Mouse (Mus musculus): ENCODE data around the gene Strc. TPM values are rescaled to one million over a fixed set of nuclear protein-coding genes. Genes with fewer than 3 reads are reported as not detected.

Strc gene
- polyA plus RNA-seq, 1 experiment from 2014 or later: not detected

DNA sequence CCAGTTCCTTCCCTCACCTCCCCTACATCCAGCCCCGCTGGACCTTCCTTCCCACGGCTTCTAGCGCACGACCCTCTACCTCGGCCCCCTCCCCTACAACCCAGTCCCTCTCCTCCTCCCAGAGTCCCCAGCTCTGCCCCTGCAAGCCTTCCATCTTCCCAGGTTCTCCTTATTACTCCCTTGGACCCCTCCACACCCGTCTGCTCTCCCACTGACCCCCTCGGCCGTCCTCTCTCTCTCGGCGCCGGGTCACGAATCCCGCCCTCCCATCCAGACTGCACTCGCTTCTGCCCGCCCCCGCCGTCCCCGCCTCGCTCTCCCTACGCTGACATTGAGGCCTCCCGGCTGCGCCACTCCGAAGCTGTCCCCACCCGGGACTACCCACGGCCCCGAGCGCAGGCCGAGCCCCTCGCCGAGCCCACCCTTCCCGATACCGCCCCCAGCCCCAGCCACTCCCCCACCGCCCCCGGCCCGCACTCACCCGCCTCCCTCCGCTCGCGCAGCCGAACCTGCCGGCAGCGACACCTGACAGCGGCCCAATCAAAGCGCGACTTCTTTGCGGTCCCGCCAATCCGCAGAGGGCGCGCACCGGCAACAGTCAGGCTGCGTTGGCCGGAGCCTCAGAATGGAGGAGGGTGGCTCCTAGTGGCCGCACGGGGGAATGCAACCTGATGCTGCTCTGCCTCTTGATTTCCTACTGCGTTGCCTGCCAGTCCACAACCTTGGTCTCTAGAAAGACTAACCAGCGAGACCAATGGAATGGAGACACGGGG, 32.0 kb downstream of the Strc start, which contains the start of gene Ppip5k1:
Gene Ppip5k1 (minus strand): TSS at position 577 of the 773 bp plus-strand sequence.
- Histone ChIP-seq H3K9me3 (replicated peaks) (no peaks in the 10 kb centered on the region), H3K27me3 (replicated peaks) (peaks cover 29% of the 10 kb centered on the region), H3K4me2 (peak within 1 kb of the TSS; percentile 88), H3K36me3 (no peaks in the 10 kb centered on the region), H3K9ac (peak within 1 kb of the TSS; percentile 85), H3K27ac (ENCODE audit: poor library complexity, severe bottlenecking) (peak within 1 kb of the TSS; percentile 47; the same call in 1 of the 2 replicates), H3K4me3 (peak within 1 kb of the TSS; percentile 86), H3K4me1 (replicated peaks) (peaks cover 23% of the 10 kb centered on the region)
- peak; percentile 96 for ATAC-seq (ENCODE audit: insufficient number of reproducible peaks, low FRiP score)
- under 1% methylated on average over 58 of the region's 58 CpGs for WGBS

GRCm38 (mm10) chr2:121354378-121354777, 32.6 kb downstream of the Strc start:
- Histone ChIP-seq H3K4me2 (peak overlapping the region; percentile 88), H3K4me1 (replicated peaks) (peaks cover 23% of the 10 kb centered on the region), H3K27ac (ENCODE audit: poor library complexity, severe bottlenecking) (peak overlapping the region; percentile 47; the same call in 1 of the 2 replicates), H3K27me3 (replicated peaks) (peaks cover 26% of the 10 kb centered on the region), H3K36me3 (peaks cover 4% of the 10 kb centered on the region; the same call in 1 of the 2 replicates), H3K4me3 (peak overlapping the region; percentile 86), H3K9ac (peak overlapping the region; percentile 85), H3K9me3 (replicated peaks) (no peaks in the 10 kb centered on the region)
- no peak for ATAC-seq (ENCODE audit: insufficient number of reproducible peaks, low FRiP score)
- WGBS: 3% methylated on average over 6 of the region's 6 CpGs

- no peak for ATAC-seq (ENCODE audit: insufficient number of reproducible peaks, low FRiP score)
- H3K27ac ChIP-seq (ENCODE audit: poor library complexity, severe bottlenecking): no peak overlapping the region
- no peak overlapping the region for H3K9ac ChIP-seq
- peaks cover 16% of the 10 kb centered on the region for H3K4me1 ChIP-seq (replicated peaks)
- H3K9me3 ChIP-seq (replicated peaks): no peaks in the 10 kb centered on the region
- H3K36me3 ChIP-seq: peaks cover 13% of the 10 kb centered on the region
- 28% methylated on average over 8 of the region's 8 CpGs for WGBS
- H3K4me2 ChIP-seq: 0 out of 2 replicates have a peak overlapping the region, but pooled peaks have one; percentile 7
- H3K27me3 ChIP-seq (replicated peaks): peaks cover 14% of the 10 kb centered on the region
- H3K4me3 ChIP-seq: no peak overlapping the region
Measured at GRCm38 (mm10) chr2:121353156-121353555, 33.8 kb downstream of the Strc start.

DNA sequence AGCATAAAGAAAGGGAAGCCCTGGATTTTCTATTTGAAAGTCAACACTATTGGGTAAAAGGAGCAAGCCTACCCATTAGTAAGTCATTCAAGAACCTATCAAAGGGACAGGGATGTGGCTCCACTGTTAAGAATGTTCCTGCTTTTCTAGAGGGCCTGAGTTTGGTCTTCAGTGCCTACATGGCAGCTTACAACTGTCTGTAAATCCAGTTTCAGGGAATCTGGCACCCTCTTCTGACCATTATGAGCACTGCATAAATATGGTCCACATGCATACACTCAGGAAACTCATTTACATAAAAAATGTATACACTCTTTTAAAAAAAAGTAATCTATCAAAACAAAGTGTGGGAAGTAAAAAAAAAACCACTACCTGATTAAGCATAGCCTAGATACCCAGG, 47.9 kb downstream of the Strc start:
- ATAC-seq (ENCODE audit: insufficient number of reproducible peaks, low FRiP score): no peak
- H3K27ac ChIP-seq (ENCODE audit: poor library complexity, severe bottlenecking): no peak overlapping the region
- no peak overlapping the region for H3K4me2 ChIP-seq
- no peaks in the 10 kb centered on the region for H3K9me3 ChIP-seq (replicated peaks)
- no peak overlapping the region for H3K4me3 ChIP-seq
- H3K27me3 ChIP-seq (replicated peaks): no peaks in the 10 kb centered on the region
- peaks cover 35% of the 10 kb centered on the region for H3K36me3 ChIP-seq
- no peak overlapping the region for H3K9ac ChIP-seq
- no peaks in the 10 kb centered on the region for H3K4me1 ChIP-seq (replicated peaks)

- no peak for ATAC-seq (ENCODE audit: insufficient number of reproducible peaks, low FRiP score)
- Histone ChIP-seq H3K4me3 (no peak overlapping the region), H3K36me3 (peaks cover 26% of the 10 kb centered on the region), H3K27ac (ENCODE audit: poor library complexity, severe bottlenecking) (no peak overlapping the region), H3K9ac (no peak overlapping the region), H3K27me3 (replicated peaks) (no peaks in the 10 kb centered on the region), H3K4me1 (replicated peaks) (no peaks in the 10 kb centered on the region), H3K9me3 (replicated peaks) (no peaks in the 10 kb centered on the region), H3K4me2 (no peak overlapping the region)
- 85% methylated on average over 2 of the region's 2 CpGs for WGBS
Measured at GRCm38 (mm10) chr2:121329492-121329891, 57.5 kb downstream of the Strc start.

DNA sequence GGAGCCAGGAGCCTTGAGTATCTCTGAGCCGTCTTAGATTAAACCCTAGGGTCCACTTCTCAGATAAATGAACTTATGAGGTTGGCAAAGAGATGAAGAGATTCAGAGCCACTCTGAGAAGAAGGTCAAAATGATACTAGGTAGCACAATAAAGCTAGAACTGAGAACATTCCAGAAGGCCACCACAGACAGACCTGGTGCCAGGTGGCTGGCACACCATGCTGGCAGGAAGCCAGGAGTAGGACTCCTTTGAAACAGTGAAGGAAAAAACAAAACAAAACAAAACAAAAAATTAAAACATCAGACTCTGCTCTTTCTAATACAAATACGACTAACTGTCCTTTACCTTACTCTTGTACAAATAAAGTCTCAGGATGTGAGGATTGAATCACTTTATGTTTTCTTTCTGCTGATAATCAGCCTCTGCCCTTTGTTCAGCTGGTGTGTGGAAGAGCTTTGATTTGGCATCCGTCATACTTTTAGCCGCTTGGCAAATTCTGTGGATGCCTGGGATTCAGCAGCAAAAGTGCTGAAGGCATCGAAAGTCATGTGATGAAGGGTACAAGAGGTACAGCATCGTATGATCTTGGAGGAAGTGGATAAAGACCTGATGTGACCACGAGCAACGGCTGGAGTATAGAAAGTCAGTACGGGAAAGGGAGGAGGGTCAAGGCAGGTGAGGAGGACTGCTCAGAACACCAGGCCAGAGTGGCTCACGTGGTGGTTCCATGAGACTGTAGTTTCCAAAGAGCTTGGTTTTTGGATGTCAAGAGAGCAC, 63.1 kb downstream of the Strc start:
- 67% methylated on average over 10 of the region's 10 CpGs for WGBS
- Histone ChIP-seq H3K4me3 (no peak overlapping the region), H3K27ac (ENCODE audit: poor library complexity, severe bottlenecking) (no peak overlapping the region), H3K36me3 (peaks cover 18% of the 10 kb centered on the region), H3K27me3 (replicated peaks) (no peaks in the 10 kb centered on the region), H3K4me1 (replicated peaks) (no peaks in the 10 kb centered on the region), H3K9me3 (replicated peaks) (no peaks in the 10 kb centered on the region), H3K9ac (no peak overlapping the region), H3K4me2 (no peak overlapping the region)
- no peak for ATAC-seq (ENCODE audit: insufficient number of reproducible peaks, low FRiP score)

DNA sequence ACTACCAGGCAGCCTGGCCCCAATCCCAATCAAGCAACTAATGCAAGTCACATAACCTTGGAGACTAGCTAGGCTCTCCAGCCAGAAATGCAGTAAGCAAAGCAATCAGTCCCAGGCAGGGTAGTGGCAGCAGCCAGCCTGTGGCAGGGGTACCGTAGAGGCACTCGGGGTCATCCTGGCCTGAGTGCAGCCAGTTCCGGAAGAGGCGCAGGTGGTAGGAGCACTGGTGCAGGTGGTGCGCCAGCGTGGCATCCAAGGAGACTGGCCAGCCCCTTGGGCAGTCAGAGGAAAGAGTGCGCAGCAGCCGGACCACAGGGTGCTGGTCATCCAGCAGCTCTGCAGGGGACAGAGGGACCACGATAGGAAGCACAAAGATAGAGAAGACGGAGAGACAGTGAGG, 63.9 kb downstream of the Strc start:
- WGBS: 82% methylated on average over 10 of the region's 10 CpGs
- H3K4me3 ChIP-seq: no peak overlapping the region
- H3K9me3 ChIP-seq (replicated peaks): no peaks in the 10 kb centered on the region
- H3K4me1 ChIP-seq (replicated peaks): no peaks in the 10 kb centered on the region
- H3K27me3 ChIP-seq (replicated peaks): no peaks in the 10 kb centered on the region
- no peak overlapping the region for H3K4me2 ChIP-seq
- H3K36me3 ChIP-seq: peaks cover 18% of the 10 kb centered on the region
- ATAC-seq (ENCODE audit: insufficient number of reproducible peaks, low FRiP score): no peak
- no peak overlapping the region for H3K9ac ChIP-seq
- no peak overlapping the region for H3K27ac ChIP-seq (ENCODE audit: poor library complexity, severe bottlenecking)

DNA sequence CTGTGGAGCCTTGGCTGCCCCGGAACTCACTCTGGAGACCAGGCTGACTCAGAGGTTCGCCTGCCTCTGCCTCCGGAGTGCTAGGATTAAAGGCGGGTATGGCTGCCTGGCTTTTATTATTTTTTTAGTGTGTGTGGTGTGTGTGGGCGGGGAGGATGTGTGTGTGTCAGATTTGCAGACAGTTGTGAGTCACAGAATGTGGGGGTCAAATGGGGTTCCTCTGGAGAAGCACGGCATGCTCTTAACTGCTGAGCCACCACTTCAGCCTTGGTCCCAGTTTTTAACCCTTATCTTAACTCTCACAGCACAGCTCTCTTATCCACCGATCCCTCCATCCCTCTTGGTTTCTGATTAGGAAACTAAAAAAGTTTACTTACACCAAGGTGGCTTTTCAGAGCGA, 70.7 kb downstream of the Strc start:
- Histone ChIP-seq H3K4me3 (no peak overlapping the region), H3K9ac (no peak overlapping the region), H3K36me3 (peaks cover 13% of the 10 kb centered on the region), H3K27ac (ENCODE audit: poor library complexity, severe bottlenecking) (no peak overlapping the region), H3K4me1 (replicated peaks) (no peaks in the 10 kb centered on the region), H3K9me3 (replicated peaks) (no peaks in the 10 kb centered on the region), H3K27me3 (replicated peaks) (no peaks in the 10 kb centered on the region), H3K4me2 (no peak overlapping the region)
- ATAC-seq (ENCODE audit: insufficient number of reproducible peaks, low FRiP score): no peak
- WGBS: 54% methylated on average over 8 of the region's 8 CpGs

Other genes with a start within 250 kb of the Strc start
- 13.5 and 13.7 TPM in 2 replicates for gene Adal, start 246.7 kb downstream of the Strc start, polyA plus RNA-seq (2016; fragmentation: Nextera tagmentation; extraction: Ambion mirVana)
- 15.1 and 17.4 TPM in 2 replicates for gene Lcmt2, start 246.5 kb downstream of the Strc start, polyA plus RNA-seq (2016; fragmentation: Nextera tagmentation; extraction: Ambion mirVana)
- gene Tubgcp4, start 216.5 kb downstream of the Strc start, polyA plus RNA-seq (2016; fragmentation: Nextera tagmentation; extraction: Ambion mirVana): 45.2 and 46.4 TPM in 2 replicates
- 6.8 and 7.9 TPM in 2 replicates for gene Zscan29, start 216.0 kb downstream of the Strc start, polyA plus RNA-seq (2016; fragmentation: Nextera tagmentation; extraction: Ambion mirVana)
- gene Trp53bp1, start 115.8 kb downstream of the Strc start, polyA plus RNA-seq (2016; fragmentation: Nextera tagmentation; extraction: Ambion mirVana): 69.8 and 78.4 TPM in 2 replicates
- gene Map1a, start 97.6 kb downstream of the Strc start, polyA plus RNA-seq (2016; fragmentation: Nextera tagmentation; extraction: Ambion mirVana): 4.7 TPM in 2 replicates
- gene Ppip5k1, start 31.8 kb downstream of the Strc start, polyA plus RNA-seq (2016; fragmentation: Nextera tagmentation; extraction: Ambion mirVana): 11.2 and 11.6 TPM in 2 replicates
- gene Ckmt1, start 29.5 kb downstream of the Strc start, polyA plus RNA-seq (2016; fragmentation: Nextera tagmentation; extraction: Ambion mirVana): 0.42 TPM in 1 of 2 replicates, not detected in the other
- gene Pdia3, start 26.6 kb upstream of the Strc start, polyA plus RNA-seq (2016; fragmentation: Nextera tagmentation; extraction: Ambion mirVana): 643 and 651 TPM in 2 replicates
- gene Catsper2, start 26.6 kb upstream of the Strc start, polyA plus RNA-seq (2016; fragmentation: Nextera tagmentation; extraction: Ambion mirVana): 2.8 and 3.5 TPM in 2 replicates
- 1.0 and 1.4 TPM in 2 replicates for gene Ell3, start 57.1 kb upstream of the Strc start, polyA plus RNA-seq (2016; fragmentation: Nextera tagmentation; extraction: Ambion mirVana)
- 610 and 670 TPM in 2 replicates for gene Serf2, start 62.0 kb upstream of the Strc start, polyA plus RNA-seq (2016; fragmentation: Nextera tagmentation; extraction: Ambion mirVana)
- gene Hypk, start 66.1 kb upstream of the Strc start, polyA plus RNA-seq (2016; fragmentation: Nextera tagmentation; extraction: Ambion mirVana): 97.4 and 120 TPM in 2 replicates
- gene Serinc4, start 69.6 kb upstream of the Strc start, polyA plus RNA-seq (2016; fragmentation: Nextera tagmentation; extraction: Ambion mirVana): 0.12 and 0.13 TPM in 2 replicates
- 48.4 and 49.0 TPM in 2 replicates for gene Mfap1b, start 86.9 kb upstream of the Strc start, polyA plus RNA-seq (2016; fragmentation: Nextera tagmentation; extraction: Ambion mirVana)
- gene Mfap1a, start 119.5 kb upstream of the Strc start, polyA plus RNA-seq (2016; fragmentation: Nextera tagmentation; extraction: Ambion mirVana): 16.9 and 18.6 TPM in 2 replicates
- 7.3 and 7.5 TPM in 2 replicates for gene Wdr76, start 119.6 kb upstream of the Strc start, polyA plus RNA-seq (2016; fragmentation: Nextera tagmentation; extraction: Ambion mirVana)

Measured in heart, embryonic 12.5 days (tissue).